Mouse (Mus musculus) heart, postnatal 0 days (tissue): ENCODE measurements at regions not wholly inside any gene's neighbourhood (a gene's known extent, or its start where the extent isn't known, plus 50 kb on each side); places are given as distances from the start of the nearest gene placed in this dataset.

ENCODE experiments used
- CTCF ChIP-seq: IDR thresholded peaks from 2 replicates; pipeline ENCODE4 v1.5.1; 2016; ENCODE audit warnings: antibody characterized with exemption, control low read depth, low read depth
- EP300 ChIP-seq: IDR thresholded peaks from 2 replicates; pipeline ENCODE4 v1.6.1; 2016; ENCODE audit warnings: antibody characterized with exemption, low read depth

DNA sequence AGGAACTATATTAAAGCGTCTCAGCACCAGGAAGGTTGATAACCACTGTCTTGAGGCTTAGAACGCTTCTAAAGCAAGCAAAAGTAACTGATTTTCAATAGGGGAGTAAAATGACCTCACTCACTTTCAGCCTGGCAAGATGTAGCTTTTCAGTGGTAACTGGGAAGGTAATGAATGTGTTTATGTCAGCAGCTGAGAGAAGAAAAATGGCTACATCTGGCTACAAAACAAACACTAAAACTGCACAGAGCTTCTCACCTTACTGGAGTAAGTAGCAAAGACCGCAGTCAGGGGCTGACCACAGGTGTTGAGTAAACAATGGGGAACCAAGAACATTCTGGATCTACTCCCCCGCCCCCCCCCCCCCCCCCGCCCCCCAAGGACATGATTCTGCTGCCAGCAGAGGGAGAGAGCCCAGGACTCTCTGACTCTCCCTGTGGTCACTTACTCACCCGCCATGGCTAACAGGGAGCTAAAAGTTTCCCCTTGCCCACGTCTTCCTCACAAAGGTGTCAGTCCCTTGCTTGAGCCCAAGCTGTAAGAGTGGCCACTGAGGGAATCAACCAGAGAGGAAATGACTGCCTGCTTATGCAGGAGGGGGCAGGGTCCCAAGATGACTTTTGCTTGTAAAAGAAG is 75.1 kb downstream of the Gm33543 start:
- no peak for TF ChIP-seq CTCF
- no peak for TF ChIP-seq EP300
